Mouse (Mus musculus): ENCODE measurements around the gene Mia2.

DNA sequence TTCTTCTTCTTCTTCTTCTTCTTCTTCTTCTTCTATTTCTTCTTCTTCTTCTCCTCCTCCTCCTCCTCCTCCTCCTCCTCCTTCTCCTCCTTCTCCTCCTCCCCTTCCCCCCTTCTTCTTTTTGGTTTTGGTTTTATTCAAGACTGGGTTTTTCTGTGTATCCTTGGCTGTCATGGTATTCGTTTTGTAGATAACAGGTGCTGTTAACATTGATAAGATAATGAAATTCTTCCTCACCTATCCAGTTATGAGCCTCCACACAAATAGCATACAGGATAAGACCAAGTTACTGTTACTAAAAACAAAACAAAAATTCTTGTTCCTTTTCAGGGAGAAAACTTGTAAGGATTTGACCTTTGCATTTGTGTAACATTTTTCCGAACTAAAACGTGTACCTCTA is 29.8 kb upstream of the Mia2 start:
- TF ChIP-seq CTCF (IDR thresholded peaks at IDR 0.05; ENCODE audit: borderline replicate concordance, insufficient read depth, low read depth, low read length): no peak
- TF ChIP-seq POLR2A (IDR thresholded peaks at IDR 0.05; ENCODE audit: borderline replicate concordance, insufficient read depth, low read length): no peak

Measured in cerebellum, adult 2 months (tissue).